In genomic region chrX:12089027-12089340, GRCm38 (mm10) we compare ENCODE assay signal across 8 mouse cellular contexts.
DNase-seq lines count a peak whose midpoint lies in the region; ATAC-seq and TF ChIP-seq lines count a peak whose summit lies in the region.

No protein-coding gene starts in this region.

- 6% methylated on average over 13 of the region's 13 CpGs for WGBS in heart, embryonic 16.5 days
- WGBS in hindbrain, embryonic 13.5 days: 3% methylated on average over 10 of the region's 13 CpGs
- WGBS in midbrain, embryonic 15.5 days: 4% methylated on average over 10 of the region's 13 CpGs

- no peak for TF ChIP-seq CTCF in brain, embryonic 14.5 days (IDR thresholded peaks at IDR 0.05; ENCODE audit: borderline replicate concordance, extremely low read depth, insufficient read depth, insufficient read length)

- H3K9ac ChIP-seq in heart, embryonic 16.5 days (ENCODE audit: low read length): peak overlapping the region; percentile 54
- peak overlapping the region; percentile 79 for H3K9ac ChIP-seq in hindbrain, embryonic 13.5 days
- no peak overlapping the region for H3K9ac ChIP-seq in midbrain, embryonic 15.5 days

- H3K36me3 ChIP-seq in heart, embryonic 16.5 days (ENCODE audit: control insufficient read depth, insufficient read depth): no peaks in the 10 kb centered on the region
- H3K36me3 ChIP-seq in hindbrain, embryonic 13.5 days: no peaks in the 10 kb centered on the region
- H3K36me3 ChIP-seq in midbrain, embryonic 15.5 days (replicated peaks): no peaks in the 10 kb centered on the region

- H3K27me3 ChIP-seq in heart, embryonic 16.5 days (ENCODE audit: control insufficient read depth, insufficient read depth, low read length): peaks cover 60% of the 10 kb centered on the region
- peaks cover 94% of the 10 kb centered on the region for H3K27me3 ChIP-seq in hindbrain, embryonic 13.5 days
- peaks cover 36% of the 10 kb centered on the region for H3K27me3 ChIP-seq in midbrain, embryonic 15.5 days (replicated peaks)

- H3K9me3 ChIP-seq in heart, embryonic 16.5 days (replicated peaks; ENCODE audit: control insufficient read depth, low read length): no peaks in the 10 kb centered on the region
- no peaks in the 10 kb centered on the region for H3K9me3 ChIP-seq in hindbrain, embryonic 13.5 days
- no peaks in the 10 kb centered on the region for H3K9me3 ChIP-seq in midbrain, embryonic 15.5 days

- DNase-seq in heart, postnatal 25 days (ENCODE audit: low spot score): no peak
- peak; percentile 41 for DNase-seq in brain, embryonic 14.5 days (ENCODE audit: low read depth)
- no peak for DNase-seq in spleen, postnatal 14 days (ENCODE audit: low spot score in 2 of 2)
- no peak for DNase-seq in right cerebral cortex, postnatal 36 days (ENCODE audit: low spot score in 2 of 2)
- no peak for DNase-seq in layer of hippocampus, adult 9-11 months

- intact Hi-C loops in heart, postnatal 25 days (cut with DNase I): loop anchor here (2.0 to 5.0 kb wide), 3 partner anchors 40 to 163 kb away; no protein-coding TSS in a partner anchor

- no peak for ATAC-seq in heart, embryonic 16.5 days (replicated peaks; ENCODE audit: extremely low read depth, insufficient read depth, low FRiP score)
- ATAC-seq in hindbrain, embryonic 13.5 days (ENCODE audit: low FRiP score): no peak
- peak; percentile 4; the same call in 1 of the 2 replicates for ATAC-seq in midbrain, embryonic 15.5 days (replicated peaks)

- H3K4me2 ChIP-seq in heart, embryonic 16.5 days (ENCODE audit: low read depth, low read length): peak overlapping the region; percentile 77
- H3K4me2 ChIP-seq in hindbrain, embryonic 13.5 days: peak overlapping the region; percentile 83
- H3K4me2 ChIP-seq in midbrain, embryonic 15.5 days: peak overlapping the region; percentile 92

- no peak for TF ChIP-seq POLR2A in brain, embryonic 14.5 days (IDR thresholded peaks at IDR 0.05; ENCODE audit: borderline replicate concordance, extremely low read depth, insufficient read depth, insufficient read length, poor library complexity, severe bottlenecking)

- H3K4me3 ChIP-seq in heart, embryonic 16.5 days (ENCODE audit: low read length): peak overlapping the region; percentile 55
- peak overlapping the region; percentile 47 for H3K4me3 ChIP-seq in hindbrain, embryonic 13.5 days
- peak overlapping the region; percentile 44 for H3K4me3 ChIP-seq in midbrain, embryonic 15.5 days

- H3K27ac ChIP-seq in heart, embryonic 16.5 days (ENCODE audit: low read length): peak overlapping the region; percentile 95
- peak overlapping the region; percentile 96 for H3K27ac ChIP-seq in hindbrain, embryonic 13.5 days
- H3K27ac ChIP-seq in midbrain, embryonic 15.5 days: peak overlapping the region; percentile 93

- peaks cover 27% of the 10 kb centered on the region for H3K4me1 ChIP-seq in heart, embryonic 16.5 days (ENCODE audit: control insufficient read depth, insufficient read depth, low read length)
- peaks cover 59% of the 10 kb centered on the region for H3K4me1 ChIP-seq in hindbrain, embryonic 13.5 days (replicated peaks)
- H3K4me1 ChIP-seq in midbrain, embryonic 15.5 days: peaks cover 50% of the 10 kb centered on the region
